Mouse (Mus musculus): Measurements from ENCODE around the gene Gm21366. TPM values are rescaled to one million over a fixed set of nuclear protein-coding genes. Genes with fewer than 3 reads are reported as not detected.
"Not testable (repeated sequence)": the region's sequence is repeated elsewhere in the genome, so short reads cannot be mapped to it uniquely, and the experiment has no call there.

Gm21366 gene
- total RNA-seq (2014; fragmentation: Nextera tagmentation) (not detected in 2 replicates), total RNA-seq (2017) (not detected in 2 replicates), polyA plus RNA-seq (2012) (not detected in 2 replicates)

DNA sequence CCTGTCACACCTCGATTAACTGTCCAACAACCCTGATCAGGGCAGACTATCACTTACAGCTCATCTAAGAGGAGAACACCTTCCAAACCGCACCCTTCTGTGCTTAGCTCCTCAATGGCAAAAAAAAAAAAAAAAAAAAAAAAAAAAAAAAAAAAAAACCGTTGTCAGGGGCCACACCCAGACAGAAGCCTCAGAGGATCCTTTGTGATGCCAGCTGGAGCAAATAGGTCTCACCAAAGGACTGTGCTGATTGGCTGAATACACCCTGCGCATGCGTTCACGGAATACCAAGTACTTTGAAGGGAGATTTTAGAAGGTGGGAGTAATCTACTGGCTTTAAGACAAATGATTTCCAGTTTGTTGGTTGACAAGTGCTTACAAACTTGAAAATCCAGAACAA lies at the start of gene Gm21366:
Gene Gm21366, minus strand, starts transcription at position 101 of the 400 bp plus-strand sequence.
- H3K36me3 ChIP-seq (replicated peaks); H3K4me1 ChIP-seq (ENCODE audit: insufficient read depth, low read depth, low read length); H3K4me3 ChIP-seq (ENCODE audit: low read depth, low read length); DNase-seq (ENCODE audit: low spot score); H3K27me3 ChIP-seq (ENCODE audit: insufficient read depth, low read length); H3K9me3 ChIP-seq (replicated peaks); ATAC-seq (ENCODE audit: extremely low read depth, insufficient number of reproducible peaks, low FRiP score, poor library complexity, severe bottlenecking): not testable (repeated sequence)
